Mouse (Mus musculus) hindbrain, postnatal 0 days (tissue): ENCODE measurements around the gene Panx3. TPM values are rescaled to one million over a fixed set of nuclear protein-coding genes. Genes with fewer than 3 reads are reported as not detected.

Source experiments
- ATAC-seq: fragments of 200-750 bp; cut with Nextera tagmentation; 2 replicates; pipeline ENCODE4 v1.8.0; 2017; ENCODE audit warnings: mild to moderate bottlenecking, moderate TSS enrichment, moderate library complexity
- DNase-seq: peaks from one replicate; pipeline ENCODE4 v3.0.0-alpha.2; 2015; ENCODE audit warnings: low spot score
- H3K27ac ChIP-seq: fragments of 300-500 bp; sonication (generic); 2 replicates; pipeline ENCODE4 v1.5.1; 2014; ENCODE audit warnings: mild to moderate bottlenecking
- H3K27me3 ChIP-seq: fragments of 300-500 bp; sonication (generic); 2 replicates; pipeline ENCODE4 v1.6.1; 2014; ENCODE audit warnings: low read length, mixed read lengths; ENCODE audit not compliant: insufficient read depth
- H3K36me3 ChIP-seq: fragments of 300-500 bp; sonication (generic); 2 replicates; pipeline ENCODE4 v1.6.1; 2014; ENCODE audit warnings: low read length, mixed read lengths; ENCODE audit not compliant: insufficient read depth
- H3K4me1 ChIP-seq: fragments of 300-500 bp; sonication (generic); 2 replicates; pipeline ENCODE4 v1.6.1; 2014; ENCODE audit warnings: antibody characterized with exemption, low read length, mixed read lengths; ENCODE audit not compliant: insufficient read depth
- H3K4me2 ChIP-seq: fragments of 300-500 bp; sonication (generic); 2 replicates; pipeline ENCODE4 v1.6.1; 2014; ENCODE audit warnings: low read depth, mild to moderate bottlenecking, low read length, moderate library complexity, mixed read lengths
- H3K4me3 ChIP-seq: fragments of 300-500 bp; sonication (generic); 2 replicates; pipeline ENCODE4 v1.5.1; 2014; ENCODE audit warnings: low read length
- H3K9ac ChIP-seq: fragments of 300-500 bp; sonication (generic); replicated peaks from 2 replicates; pipeline ENCODE4 v1.6.1; 2014; ENCODE audit warnings: mild to moderate bottlenecking, low read length, moderate library complexity, mixed read lengths
- H3K9me3 ChIP-seq: fragments of 300-500 bp; sonication (generic); 2 replicates; pipeline ENCODE4 v1.6.1; 2016; ENCODE audit warnings: low read length, mixed read lengths
- CTCF ChIP-seq: IDR thresholded peaks from 2 replicates; pipeline ENCODE4 v1.5.1; 2016; ENCODE audit warnings: antibody characterized with exemption, control low read depth, low read depth
- WGBS: fragments of 180-500 bp; shearing (Covaris S2); extraction: QIAGEN DNeasy Blood & Tissue Kit; methylation state at CpG from one replicate; pipeline ENCODE4 v1.1.7; 2014; 5-methylcytosine and 5-hydroxymethylcytosine counted together
- polyA plus RNA-seq: library from polyadenylated mRNA; unstranded; fragments of >200 nt; fragmentation: Nextera tagmentation; extraction: Ambion mirVana; gene quantifications from 2 replicates; pipeline ENCODE4 v1.2.1, GENCODE M21; 2015
- total RNA-seq: library from RNA; depleted of rRNA; stranded (reverse); fragments of >200 nt; gene quantifications from 2 replicates; pipeline ENCODE4 v1.2.3, GENCODE M21; 2014

Gene Panx3
- total and polyA plus RNA-seq, 2 experiments from 2014 or later: 0.10 TPM; not detected in 1

DNA sequence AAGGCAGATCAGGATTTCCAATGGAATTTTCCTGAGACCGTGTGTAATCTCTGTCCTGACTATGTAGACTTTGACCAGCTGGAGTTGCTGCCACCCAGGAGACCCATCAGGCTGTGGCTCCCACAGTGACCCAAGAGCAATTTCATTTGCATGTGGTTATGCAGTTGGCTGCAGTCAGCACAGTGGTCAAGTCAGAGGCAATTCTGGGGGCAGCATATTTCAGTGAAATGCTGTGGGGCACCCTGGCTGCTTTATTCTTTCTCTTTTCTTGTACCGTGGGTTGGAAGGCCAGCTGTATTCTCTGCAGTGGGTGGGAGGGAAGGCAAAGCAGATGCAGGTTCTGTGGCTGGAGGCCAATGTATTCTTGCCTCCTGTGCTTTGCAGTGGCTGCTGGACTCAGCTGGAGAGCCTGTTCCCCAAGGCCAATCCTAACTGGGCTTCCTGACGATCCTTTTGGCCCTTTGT, 42.9 kb downstream of the Panx3 start:
- Histone ChIP-seq H3K4me1 (peaks cover 8% of the 10 kb centered on the region), H3K9ac (no peak overlapping the region), H3K4me3 (no peak overlapping the region), H3K27ac (peak overlapping the region; percentile 71; the same call in 1 of the 2 replicates), H3K9me3 (no peaks in the 10 kb centered on the region), H3K27me3 (no peaks in the 10 kb centered on the region), H3K4me2 (peak overlapping the region; percentile 25), H3K36me3 (no peaks in the 10 kb centered on the region)
- WGBS: 11% methylated on average over 3 of the region's 3 CpGs
- TF ChIP-seq CTCF: no peak
- ATAC-seq (peak; percentile 68), DNase-seq (peak; percentile 16)

DNA sequence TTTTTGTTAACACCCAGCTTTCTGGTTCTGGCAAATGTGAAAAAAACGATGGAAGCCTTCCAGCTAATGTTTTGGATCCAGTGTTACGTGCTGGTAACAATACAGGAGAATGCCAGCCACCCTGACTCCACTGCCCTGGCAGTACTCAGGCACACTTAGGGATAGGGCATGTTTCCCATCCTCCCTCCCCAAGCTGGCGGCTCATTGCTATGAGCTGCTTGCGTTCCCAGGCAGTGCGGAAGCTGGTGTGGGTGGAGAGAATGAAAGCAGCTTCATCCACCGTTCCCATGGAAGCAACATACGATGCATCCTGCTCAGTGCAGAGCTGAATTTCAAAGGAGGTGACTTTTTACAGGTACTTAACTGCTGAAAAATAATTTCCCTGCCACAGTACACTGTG, 43.4 kb downstream of the Panx3 start:
- 6% methylated on average over 7 of the region's 7 CpGs for WGBS
- no peaks in the 10 kb centered on the region for H3K27me3 ChIP-seq
- peaks cover 8% of the 10 kb centered on the region for H3K4me1 ChIP-seq
- peak overlapping the region; percentile 71 for H3K27ac ChIP-seq
- peak; percentile 88 for ATAC-seq
- H3K9me3 ChIP-seq: no peaks in the 10 kb centered on the region
- H3K9ac ChIP-seq: no peak overlapping the region
- H3K36me3 ChIP-seq: no peaks in the 10 kb centered on the region
- peak; percentile 71 for DNase-seq
- H3K4me2 ChIP-seq: peak overlapping the region; percentile 25
- TF ChIP-seq CTCF: no peak
- H3K4me3 ChIP-seq: no peak overlapping the region

DNA sequence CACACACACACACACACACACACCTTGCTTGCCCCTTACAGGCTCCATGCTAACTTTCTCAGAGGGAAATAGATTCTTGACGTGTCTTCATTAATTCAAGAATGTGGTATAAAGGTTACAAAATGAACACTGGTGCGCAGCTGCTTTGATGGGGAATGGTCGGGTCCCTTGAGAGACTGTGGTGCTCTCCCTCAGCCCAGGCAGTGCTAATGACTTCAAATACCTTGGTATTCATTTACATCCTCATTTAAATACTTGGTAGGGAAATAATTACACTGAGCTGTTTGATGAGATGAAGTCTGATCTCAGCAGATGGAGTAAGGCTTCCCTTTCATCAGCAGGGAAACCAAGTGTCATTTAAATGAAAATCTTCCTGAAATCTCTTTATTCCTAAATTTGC, 43.9 kb downstream of the Panx3 start:
- Histone ChIP-seq H3K9ac (no peak overlapping the region), H3K4me2 (peak overlapping the region; percentile 25; the same call in 1 of the 2 replicates), H3K4me1 (peaks cover 8% of the 10 kb centered on the region), H3K36me3 (no peaks in the 10 kb centered on the region), H3K27me3 (no peaks in the 10 kb centered on the region), H3K27ac (peak overlapping the region; percentile 71), H3K9me3 (no peaks in the 10 kb centered on the region), H3K4me3 (no peak overlapping the region)
- ATAC-seq (peak; percentile 60), DNase-seq (peak; percentile 30)
- 20% methylated on average over 3 of the region's 3 CpGs for WGBS
- no peak for TF ChIP-seq CTCF

DNA sequence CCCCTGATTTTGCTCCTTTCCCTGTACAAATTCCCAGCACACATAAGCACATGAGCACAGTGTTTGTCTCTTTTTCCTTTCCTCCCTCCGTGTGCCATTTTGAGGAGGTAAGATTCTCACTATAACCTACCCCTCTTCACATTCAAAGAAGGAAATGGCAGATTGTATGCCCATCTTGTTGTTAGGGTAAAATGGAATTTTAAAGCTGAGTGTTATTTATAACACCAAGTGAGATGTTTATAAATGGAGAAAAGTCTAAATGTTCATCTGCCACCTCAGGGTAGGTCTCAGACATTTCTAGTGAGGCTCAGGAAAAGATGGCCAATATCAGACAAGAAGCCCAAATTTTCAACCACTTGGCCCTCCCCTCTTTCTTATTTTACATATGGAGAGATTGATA, 44.5 kb downstream of the Panx3 start:
- no peak overlapping the region for H3K4me2 ChIP-seq
- TF ChIP-seq CTCF: no peak
- H3K9ac ChIP-seq: no peak overlapping the region
- DNase-seq: no peak
- H3K27ac ChIP-seq: no peak overlapping the region
- peaks cover 8% of the 10 kb centered on the region for H3K4me1 ChIP-seq
- H3K9me3 ChIP-seq: no peaks in the 10 kb centered on the region
- H3K27me3 ChIP-seq: no peaks in the 10 kb centered on the region
- WGBS: 92% methylated on average over 1 of the region's 1 CpGs
- no peaks in the 10 kb centered on the region for H3K36me3 ChIP-seq
- ATAC-seq: no peak
- no peak overlapping the region for H3K4me3 ChIP-seq

DNA sequence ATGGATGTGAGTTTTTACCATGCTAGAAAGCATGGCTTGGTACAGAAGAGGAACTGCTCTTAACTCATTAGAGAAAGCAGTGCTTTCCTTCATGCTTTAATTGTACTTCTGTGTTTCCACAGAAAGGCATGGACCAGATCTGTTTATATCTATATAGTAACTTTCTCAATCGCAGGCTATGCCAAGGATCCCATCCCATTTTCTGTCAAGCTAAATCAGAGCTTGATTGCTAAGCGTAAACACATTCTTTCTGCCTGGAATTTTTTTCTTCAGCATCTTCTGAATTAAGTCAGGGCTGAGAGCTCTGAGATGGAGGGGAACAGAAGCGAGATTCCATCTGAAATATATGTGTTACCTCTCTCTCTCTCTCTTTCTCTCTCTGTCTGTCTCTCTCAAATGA, 45.1 kb downstream of the Panx3 start:
- Histone ChIP-seq H3K4me1 (peaks cover 8% of the 10 kb centered on the region), H3K4me2 (no peak overlapping the region), H3K9ac (no peak overlapping the region), H3K27ac (no peak overlapping the region), H3K4me3 (no peak overlapping the region), H3K27me3 (no peaks in the 10 kb centered on the region), H3K9me3 (no peaks in the 10 kb centered on the region), H3K36me3 (no peaks in the 10 kb centered on the region)
- no peak for TF ChIP-seq CTCF
- no peak for DNase-seq
- ATAC-seq: no peak
- WGBS: 77% methylated on average over 3 of the region's 3 CpGs

DNA sequence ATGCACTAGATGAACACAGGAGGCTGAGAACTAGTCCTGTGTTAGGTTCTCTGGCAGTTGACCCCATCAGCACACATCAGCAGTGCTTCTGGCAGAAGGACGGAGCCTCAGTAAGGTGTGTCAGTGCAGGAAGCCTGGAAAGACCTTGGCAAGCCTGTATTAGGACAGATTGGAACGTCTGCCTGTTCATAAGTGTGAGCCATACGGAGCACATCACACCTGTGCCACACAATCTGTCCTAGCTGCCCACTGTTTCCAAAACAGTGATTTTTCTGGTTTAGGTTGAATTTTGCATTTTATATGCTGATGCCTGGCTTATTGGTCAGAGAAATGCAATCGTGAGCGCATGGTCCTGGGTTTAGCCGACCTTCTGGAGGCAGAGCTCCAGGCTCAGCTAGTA, 47.7 kb downstream of the Panx3 start:
- TF ChIP-seq CTCF: no peak
- 80% methylated on average over 6 of the region's 6 CpGs for WGBS
- Histone ChIP-seq H3K9me3 (no peaks in the 10 kb centered on the region), H3K36me3 (no peaks in the 10 kb centered on the region), H3K4me3 (no peak overlapping the region), H3K4me2 (no peak overlapping the region), H3K27me3 (no peaks in the 10 kb centered on the region), H3K9ac (no peak overlapping the region), H3K4me1 (peaks cover 4% of the 10 kb centered on the region), H3K27ac (no peak overlapping the region)
- ATAC-seq (no peak), DNase-seq (peak; percentile 23)

DNA sequence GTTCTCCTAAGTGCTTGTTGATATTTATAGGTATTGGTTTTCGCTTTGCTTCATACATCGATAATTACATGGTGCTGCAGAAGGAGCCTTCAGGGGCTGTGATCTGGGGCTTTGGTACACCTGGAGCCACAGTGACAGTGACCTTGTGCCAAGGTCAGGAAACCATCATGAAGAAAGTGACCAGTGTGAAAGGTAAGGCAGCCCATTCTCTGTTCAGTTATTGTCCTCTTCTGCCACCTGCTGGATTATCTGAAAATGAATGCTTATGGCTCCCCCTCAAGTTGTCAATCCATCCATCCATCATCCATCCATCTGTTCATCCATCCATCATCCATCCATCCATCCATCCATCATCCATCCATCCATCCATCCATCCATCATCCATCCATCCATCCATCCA, 52.3 kb downstream of the Panx3 start:
- Histone ChIP-seq H3K4me2 (no peak overlapping the region), H3K9ac (no peak overlapping the region), H3K27ac (no peak overlapping the region), H3K4me3 (no peak overlapping the region), H3K27me3 (no peaks in the 10 kb centered on the region), H3K36me3 (no peaks in the 10 kb centered on the region), H3K9me3 (no peaks in the 10 kb centered on the region), H3K4me1 (0 out of 2 replicates have a peak, but pooled peaks cover 4% of the 10 kb centered on the region)
- WGBS: 52% methylated on average over 2 of the region's 2 CpGs
- peak; percentile 83 for TF ChIP-seq CTCF
- ATAC-seq: no peak
- DNase-seq: peak; percentile 67
